21 mouse cellular contexts compared by ENCODE assay signal in genomic region chr16:14363496-14363895, GRCm38 (mm10). TPM values are rescaled to one million over a fixed set of nuclear protein-coding genes. Genes with fewer than 3 reads are reported as not detected.
A peak's percentile ranks its signal among the peaks of the same experiment; 100 is the strongest.
DNase-seq lines count a peak whose midpoint lies in the region; ATAC-seq and TF ChIP-seq lines count a peak whose summit lies in the region.
"Had no signal": no experiment of that assay in that cellular context is flagged by ENCODE, and none has a peak within 500 bp of the region (broad histone marks: within the 10 kb centered on the region; RNA-seq: fewer than 3 reads in every experiment).

No protein-coding gene starts in this region.

- ATAC-seq in midbrain, embryonic 11.5 days (ENCODE audit: low FRiP score), result no peak
- no peak for ATAC-seq in midbrain, embryonic 14.5 days (ENCODE audit: low FRiP score, low TSS enrichment)
- ATAC-seq in liver, embryonic 14.5 days (ENCODE audit: insufficient read depth), result no peak
- ATAC-seq: CD4-positive, CD25-positive, alpha-beta regulatory T cell, adult 4 months; forebrain, embryonic 15.5 days; hindbrain, embryonic 16.5 days had no signal

- H3K9me3 ChIP-seq in midbrain, embryonic 11.5 days (ENCODE audit: control insufficient read depth, low read length), result no peaks in the 10 kb centered on the region
- no peaks in the 10 kb centered on the region for H3K9me3 ChIP-seq in midbrain, embryonic 14.5 days (ENCODE audit: control insufficient read depth, low read length)
- no peaks in the 10 kb centered on the region for H3K9me3 ChIP-seq in liver, embryonic 14.5 days (ENCODE audit: control insufficient read depth, low read length)
- H3K9me3 ChIP-seq: embryonic facial prominence, embryonic 15.5 days; forebrain, embryonic 15.5 days; G1E; heart, embryonic 12.5 days; hindbrain, embryonic 10.5 days had no signal

- peak overlapping the region; percentile 3; the same call in 1 of the 2 replicates for H3K4me3 ChIP-seq in gastrocnemius, adult 2 months
- no peak overlapping the region for H3K4me3 ChIP-seq in midbrain, embryonic 11.5 days (ENCODE audit: low read depth, low read length)
- no peak overlapping the region for H3K4me3 ChIP-seq in midbrain, embryonic 14.5 days (replicated peaks; ENCODE audit: low read depth, low read length)
- no peak overlapping the region for H3K4me3 ChIP-seq in liver, embryonic 14.5 days (ENCODE audit: insufficient read depth in 1 of 2, low read depth in 2 of 2, low read length in 2 of 2)
- H3K4me3 ChIP-seq in myocyte, result no peak overlapping the region
- H3K4me3 ChIP-seq: embryonic facial prominence, embryonic 15.5 days; forebrain, embryonic 15.5 days; heart, embryonic 12.5 days; hindbrain, embryonic 10.5 days had no signal

- intact Hi-C loops in gastrocnemius, adult 2 months (cut with DNase I), result no loop called here
- intact Hi-C loops in gastrocnemius, postnatal 36 days (cut with DNase I), result loop anchor here (5.0 kb wide), 1 partner anchor 46 kb away; the partner anchor contains the start of gene Fopnl

- TF ChIP-seq CTCF in gastrocnemius, adult 2 months (IDR thresholded peaks at IDR 0.05), result no peak
- TF ChIP-seq CTCF in liver, embryonic 14.5 days (IDR thresholded peaks at IDR 0.05; ENCODE audit: low read depth), result no peak

- H3K27ac ChIP-seq in gastrocnemius, adult 2 months, result peak overlapping the region; percentile 52
- no peak overlapping the region for H3K27ac ChIP-seq in midbrain, embryonic 11.5 days (ENCODE audit: low read depth, low read length)
- H3K27ac ChIP-seq in midbrain, embryonic 14.5 days (replicated peaks; ENCODE audit: low read depth, low read length), result no peak overlapping the region
- H3K27ac ChIP-seq in liver, embryonic 14.5 days, result no peak overlapping the region
- H3K27ac ChIP-seq: embryonic facial prominence, embryonic 15.5 days; forebrain, embryonic 15.5 days; hindbrain, embryonic 10.5 days had no signal

- no peak for DNase-seq in gastrocnemius, adult 2 months
- no peak for DNase-seq in gastrocnemius, postnatal 36 days
- peak; percentile 8 for DNase-seq in midbrain, embryonic 11.5 days (ENCODE audit: low spot score, missing footprints)
- DNase-seq in midbrain, embryonic 14.5 days, result no peak
- no peak for DNase-seq in liver, embryonic 14.5 days (ENCODE audit: low read depth in 3 of 3, low spot score in 3 of 3)
- DNase-seq in right cerebral cortex, postnatal 10 days (ENCODE audit: low spot score in 2 of 2), result no peak
- no peak for DNase-seq in embryo, embryonic 10 days (ENCODE audit: low spot score)
- DNase-seq: adrenal gland, postnatal 14 days; B cell, adult 2 months; cerebellum, adult 2 months; cerebellum, postnatal 10 days; embryo, embryonic 11 days; gastrocnemius, postnatal 14 days had no signal

- no peak for TF ChIP-seq EP300 in liver, embryonic 14.5 days (IDR thresholded peaks at IDR 0.05; ENCODE audit: low read depth)

- no peaks in the 10 kb centered on the region for H3K36me3 ChIP-seq in midbrain, embryonic 11.5 days (ENCODE audit: control insufficient read depth, insufficient read depth, low read length)
- no peaks in the 10 kb centered on the region for H3K36me3 ChIP-seq in midbrain, embryonic 14.5 days (ENCODE audit: control insufficient read depth, insufficient read depth, low read length)
- no peaks in the 10 kb centered on the region for H3K36me3 ChIP-seq in liver, embryonic 14.5 days (replicated peaks; ENCODE audit: control insufficient read depth, insufficient read depth, low read depth)
- H3K36me3 ChIP-seq in myocyte (ENCODE audit: control insufficient read depth, insufficient read depth), result no peaks in the 10 kb centered on the region
- H3K36me3 ChIP-seq: embryonic facial prominence, embryonic 15.5 days; forebrain, embryonic 15.5 days; heart, embryonic 12.5 days; hindbrain, embryonic 10.5 days had no signal

- H3K4me2 ChIP-seq in midbrain, embryonic 11.5 days, result no peak overlapping the region
- no peak overlapping the region for H3K4me2 ChIP-seq in midbrain, embryonic 14.5 days (ENCODE audit: low read length)
- peak overlapping the region; percentile 18; the same call in 1 of the 2 replicates for H3K4me2 ChIP-seq in liver, embryonic 14.5 days (ENCODE audit: low read depth)
- peak overlapping the region; percentile 69 for H3K4me2 ChIP-seq in myocyte (ENCODE audit: low read depth)
- H3K4me2 ChIP-seq: forebrain, embryonic 15.5 days; heart, embryonic 12.5 days had no signal

- 87% methylated on average over 3 of the region's 3 CpGs for whole genome bisulfite sequencing in midbrain, embryonic 11.5 days
- WGBS in midbrain, embryonic 14.5 days, result 95% methylated on average over 3 of the region's 3 CpGs
- 25% methylated on average over 3 of the region's 3 CpGs for WGBS in liver, embryonic 14.5 days (ENCODE audit: insufficient replicate concordance)

- no peaks in the 10 kb centered on the region for H3K27me3 ChIP-seq in midbrain, embryonic 11.5 days (ENCODE audit: control insufficient read depth, insufficient read depth, low read length)
- H3K27me3 ChIP-seq in midbrain, embryonic 14.5 days (ENCODE audit: control insufficient read depth, insufficient read depth, low read length), result no peaks in the 10 kb centered on the region
- no peaks in the 10 kb centered on the region for H3K27me3 ChIP-seq in liver, embryonic 14.5 days (ENCODE audit: control insufficient read depth, insufficient read depth, low read length)
- H3K27me3 ChIP-seq in myocyte (ENCODE audit: control insufficient read depth, insufficient read depth, insufficient read length), result no peaks in the 10 kb centered on the region
- H3K27me3 ChIP-seq: embryonic facial prominence, embryonic 15.5 days; forebrain, embryonic 15.5 days had no signal

- H3ac ChIP-seq in myocyte (ENCODE audit: control insufficient read depth, insufficient read length), result no peak overlapping the region

- peaks cover 72% of the 10 kb centered on the region for H3K79me2 ChIP-seq in myocyte (ENCODE audit: control insufficient read depth, insufficient read depth)

- H3K4me1 ChIP-seq in midbrain, embryonic 11.5 days (ENCODE audit: control insufficient read depth, insufficient read depth, low read length), result peaks cover 7% of the 10 kb centered on the region; the same call in 1 of the 2 replicates
- H3K4me1 ChIP-seq in midbrain, embryonic 14.5 days (ENCODE audit: control insufficient read depth, insufficient read depth, low read length), result peaks cover 16% of the 10 kb centered on the region
- H3K4me1 ChIP-seq in liver, embryonic 14.5 days (replicated peaks; ENCODE audit: control insufficient read depth in 2 of 2, insufficient read depth in 2 of 2, low read length in 1 of 2), result peaks cover 4 to 31% of the 10 kb centered on the region in 2 experiments

- H3K9ac ChIP-seq in midbrain, embryonic 11.5 days (ENCODE audit: low read length), result no peak overlapping the region
- H3K9ac ChIP-seq in midbrain, embryonic 14.5 days (replicated peaks; ENCODE audit: low read length), result no peak overlapping the region
- no peak overlapping the region for H3K9ac ChIP-seq in liver, embryonic 14.5 days (replicated peaks)
- H3K9ac ChIP-seq: embryonic facial prominence, embryonic 15.5 days; forebrain, embryonic 15.5 days; heart, embryonic 12.5 days had no signal

- no peak for TF ChIP-seq POLR2A in myocyte (IDR thresholded peaks at IDR 0.05; ENCODE audit: insufficient read length, low read depth)

TF ChIP-seq in myocyte, 11 proteins besides CTCF, POLR2A, EP300 and RAD21:
- no peak for TF ChIP-seq CEBPB (IDR thresholded peaks at IDR 0.05; ENCODE audit: insufficient read depth, poor library complexity, severe bottlenecking)
- TF ChIP-seq USF1 (IDR thresholded peaks at IDR 0.05; ENCODE audit: low read depth), result no peak
- no peak for TF ChIP-seq REST (IDR thresholded peaks at IDR 0.05; ENCODE audit: insufficient read depth, insufficient read length)
- TF ChIP-seq E2F4 (IDR thresholded peaks at IDR 0.05; ENCODE audit: insufficient read depth), result no peak
- no peak for TF ChIP-seq MYOD1 (IDR thresholded peaks at IDR 0.05; ENCODE audit: control insufficient read depth in 1 of 3, insufficient read length in 2 of 3, low read depth in 2 of 3)

RNA-seq across cellular contexts. Expression of gene Abcc1, which starts 2.1 kb away (rescaled TPM):
- total RNA-seq in gastrocnemius, adult 2 months (2021), result 10 to 100 TPM; 21.6 to 25.0 TPM
- total RNA-seq in gastrocnemius, postnatal 36 days (2021), result 10 to 100 TPM; 18.3 to 23.0 TPM
- 4.5 and 5.4 TPM in 2 replicates for polyA plus RNA-seq in midbrain, embryonic 11.5 days (2014; fragmentation: Nextera tagmentation; extraction: Ambion mirVana)
- polyA plus RNA-seq in midbrain, embryonic 14.5 days (2014; fragmentation: Nextera tagmentation; extraction: Ambion mirVana), result 6.2 and 9.6 TPM in 2 replicates
- 1.9 and 2.4 TPM in 2 replicates for polyA plus RNA-seq in liver, embryonic 14.5 days (2012; rRNA removed)
- polyA plus RNA-seq in liver, embryonic 14.5 days (2014; fragmentation: Nextera tagmentation; extraction: Ambion mirVana), result 1.9 and 3.0 TPM in 2 replicates
- 23.0 TPM for polyA plus RNA-seq in myocyte (2012; fragmentation: generic; extraction: Trizol)

RNA-seq across cellular contexts. Expression of gene Fopnl, which starts 46.3 kb away (rescaled TPM):
- 10 to 100 TPM; 65.5 to 73.3 TPM for total RNA-seq in gastrocnemius, adult 2 months (2021)
- 10 to 100 TPM; 55.9 to 65.6 TPM for total RNA-seq in gastrocnemius, postnatal 36 days (2021)
- 174 and 194 TPM in 2 replicates for polyA plus RNA-seq in midbrain, embryonic 11.5 days (2014; fragmentation: Nextera tagmentation; extraction: Ambion mirVana)
- polyA plus RNA-seq in midbrain, embryonic 14.5 days (2014; fragmentation: Nextera tagmentation; extraction: Ambion mirVana), result 210 and 229 TPM in 2 replicates
- 18.5 and 23.7 TPM in 2 replicates for polyA plus RNA-seq in liver, embryonic 14.5 days (2012; rRNA removed)
- 66.6 and 72.4 TPM in 2 replicates for polyA plus RNA-seq in liver, embryonic 14.5 days (2014; fragmentation: Nextera tagmentation; extraction: Ambion mirVana)
- polyA plus RNA-seq in myocyte (2012; fragmentation: generic; extraction: Trizol), result 34.3 TPM

Comparison
In these comparisons a context has a peak if more than half of its experiments do, and no peak if none do; other contexts are left out.
1. H3K4me2 ChIP-seq: peak in liver, embryonic 14.5 days (single experiment) and myocyte (single experiment); none in midbrain, embryonic 11.5 days (single experiment) and midbrain, embryonic 14.5 days (single experiment).